Mouse (Mus musculus) splenic B cell, adult 2 months (primary cell): ENCODE measurements around the gene Qrfp.
A peak's percentile ranks its signal among the peaks of the same experiment; 100 is the strongest.

Source experiments
- DNase-seq: peaks from one replicate; pipeline ENCODE4 v3.0.0-alpha.2; 2011; ENCODE audit warnings: low read depth, low spot score
- H3K27me3 ChIP-seq: 2 replicates; pipeline ENCODE4 v1.6.1; 2012; ENCODE audit warnings: mild to moderate bottlenecking, low read length, moderate library complexity, mixed read lengths; ENCODE audit not compliant: control insufficient read depth, poor library complexity, insufficient read depth, severe bottlenecking
- H3K36me3 ChIP-seq: 2 replicates; pipeline ENCODE4 v1.6.1; 2012; ENCODE audit warnings: mild to moderate bottlenecking, low read length, moderate library complexity, mixed read lengths; ENCODE audit not compliant: control insufficient read depth, poor library complexity, insufficient read depth, severe bottlenecking

Qrfp gene

GRCm38 (mm10) chr2:31827877-31828276, 17.5 kb upstream of the Qrfp start:
- no peak for DNase-seq
- no peaks in the 10 kb centered on the region for H3K36me3 ChIP-seq
- H3K27me3 ChIP-seq: no peaks in the 10 kb centered on the region

- H3K27me3 ChIP-seq: no peaks in the 10 kb centered on the region
- H3K36me3 ChIP-seq: no peaks in the 10 kb centered on the region
- no peak for DNase-seq
These were observed 16.0 kb upstream of the Qrfp start for GRCm38 (mm10) chr2:31826094-31827085.

- Histone ChIP-seq H3K27me3 (no peaks in the 10 kb centered on the region), H3K36me3 (no peaks in the 10 kb centered on the region)
- no peak for DNase-seq
These were observed 15.1 kb upstream of the Qrfp start for GRCm38 (mm10) chr2:31825469-31825911.

- peak; percentile 67 for DNase-seq
- Histone ChIP-seq H3K36me3 (no peaks in the 10 kb centered on the region), H3K27me3 (no peaks in the 10 kb centered on the region)
These were observed 13.8 kb upstream of the Qrfp start for GRCm38 (mm10) chr2:31823933-31824730.

- DNase-seq: peak; percentile 98
- Histone ChIP-seq H3K36me3 (no peaks in the 10 kb centered on the region), H3K27me3 (no peaks in the 10 kb centered on the region)
These were observed 12.4 kb upstream of the Qrfp start for GRCm38 (mm10) chr2:31822524-31823371.

GRCm38 (mm10) chr2:31815367-31815766, 5.0 kb upstream of the Qrfp start:
- no peaks in the 10 kb centered on the region for H3K27me3 ChIP-seq
- no peaks in the 10 kb centered on the region for H3K36me3 ChIP-seq
- peak; percentile 86 for DNase-seq

- DNase-seq: no peak
- Histone ChIP-seq H3K27me3 (no peaks in the 10 kb centered on the region), H3K36me3 (no peaks in the 10 kb centered on the region)
These were observed 4.3 kb upstream of the Qrfp start for GRCm38 (mm10) chr2:31814699-31815098.

- no peak for DNase-seq
- Histone ChIP-seq H3K36me3 (no peaks in the 10 kb centered on the region), H3K27me3 (no peaks in the 10 kb centered on the region)
These were observed 3.3 kb upstream of the Qrfp start for GRCm38 (mm10) chr2:31813641-31814040.

GRCm38 (mm10) chr2:31811086-31811958, 942 bp upstream of the Qrfp start:
- no peaks in the 10 kb centered on the region for H3K36me3 ChIP-seq
- no peaks in the 10 kb centered on the region for H3K27me3 ChIP-seq
- DNase-seq: peak; percentile 61

GRCm38 (mm10) chr2:31809358-31809740, 1.0 kb downstream of the Qrfp start:
- H3K36me3 ChIP-seq: no peaks in the 10 kb centered on the region
- peak; percentile 31 for DNase-seq
- H3K27me3 ChIP-seq: no peaks in the 10 kb centered on the region

- no peak for DNase-seq
- Histone ChIP-seq H3K36me3 (0 out of 2 replicates have a peak, but pooled peaks cover under 1% of the 10 kb centered on the region), H3K27me3 (no peaks in the 10 kb centered on the region)
These were observed 1.7 kb downstream of the Qrfp start for GRCm38 (mm10) chr2:31808410-31809357.

- Histone ChIP-seq H3K27me3 (no peaks in the 10 kb centered on the region), H3K36me3 (peaks cover 2% of the 10 kb centered on the region)
- no peak for DNase-seq
These were observed 3.6 kb downstream of the Qrfp start for GRCm38 (mm10) chr2:31806639-31807382.
